Mouse (Mus musculus) forebrain, embryonic 12.5 days (tissue): ENCODE results near the gene Fzd4. TPM values are rescaled to one million over a fixed set of nuclear protein-coding genes. Genes with fewer than 3 reads are reported as not detected.

Source experiments
- ATAC-seq: fragments of 200-750 bp; cut with Nextera tagmentation; 2 replicates; pipeline ENCODE4 v1.8.0; 2017; ENCODE audit warnings: moderate TSS enrichment; ENCODE audit not compliant: low FRiP score
- H3K27ac ChIP-seq: fragments of 300-500 bp; sonication (generic); 2 replicates; pipeline ENCODE4 v1.5.1; 2016; ENCODE audit warnings: mild to moderate bottlenecking
- H3K27me3 ChIP-seq: fragments of 300-500 bp; sonication (generic); 2 replicates; pipeline ENCODE4 v1.6.1; 2016; ENCODE audit warnings: mild to moderate bottlenecking
- H3K36me3 ChIP-seq: fragments of 300-500 bp; sonication (generic); replicated peaks from 2 replicates; pipeline ENCODE4 v1.6.1; 2016; ENCODE audit warnings: mild to moderate bottlenecking
- H3K4me1 ChIP-seq: fragments of 300-500 bp; sonication (generic); 2 replicates; pipeline ENCODE4 v1.6.1; 2016
- H3K4me2 ChIP-seq: fragments of 300-500 bp; sonication (generic); 2 replicates; pipeline ENCODE4 v1.6.1; 2016; ENCODE audit warnings: mild to moderate bottlenecking, moderate library complexity
- H3K4me3 ChIP-seq: fragments of 300-500 bp; sonication (generic); replicated peaks from 2 replicates; pipeline ENCODE4 v1.5.1; 2016; ENCODE audit warnings: mild to moderate bottlenecking
- H3K9ac ChIP-seq: fragments of 300-500 bp; sonication (generic); 2 replicates; pipeline ENCODE4 v1.6.1; 2016; ENCODE audit warnings: mild to moderate bottlenecking
- H3K9me3 ChIP-seq: fragments of 300-500 bp; sonication (generic); 2 replicates; pipeline ENCODE4 v1.6.1; 2016
- WGBS: fragments of 180-500 bp; shearing (Covaris S2); methylation state at CpG from one replicate; pipeline ENCODE4 v1.1.7; 2016; 5-methylcytosine and 5-hydroxymethylcytosine counted together
- polyA plus RNA-seq: library from polyadenylated mRNA; unstranded; fragments of >200 nt; fragmentation: Nextera tagmentation; extraction: Ambion mirVana; gene quantifications from 2 replicates; pipeline ENCODE4 v1.2.1, GENCODE M21; 2016

The Fzd4 gene
- polyA plus RNA-seq, 1 experiment from 2014 or later = 3.3 TPM

DNA sequence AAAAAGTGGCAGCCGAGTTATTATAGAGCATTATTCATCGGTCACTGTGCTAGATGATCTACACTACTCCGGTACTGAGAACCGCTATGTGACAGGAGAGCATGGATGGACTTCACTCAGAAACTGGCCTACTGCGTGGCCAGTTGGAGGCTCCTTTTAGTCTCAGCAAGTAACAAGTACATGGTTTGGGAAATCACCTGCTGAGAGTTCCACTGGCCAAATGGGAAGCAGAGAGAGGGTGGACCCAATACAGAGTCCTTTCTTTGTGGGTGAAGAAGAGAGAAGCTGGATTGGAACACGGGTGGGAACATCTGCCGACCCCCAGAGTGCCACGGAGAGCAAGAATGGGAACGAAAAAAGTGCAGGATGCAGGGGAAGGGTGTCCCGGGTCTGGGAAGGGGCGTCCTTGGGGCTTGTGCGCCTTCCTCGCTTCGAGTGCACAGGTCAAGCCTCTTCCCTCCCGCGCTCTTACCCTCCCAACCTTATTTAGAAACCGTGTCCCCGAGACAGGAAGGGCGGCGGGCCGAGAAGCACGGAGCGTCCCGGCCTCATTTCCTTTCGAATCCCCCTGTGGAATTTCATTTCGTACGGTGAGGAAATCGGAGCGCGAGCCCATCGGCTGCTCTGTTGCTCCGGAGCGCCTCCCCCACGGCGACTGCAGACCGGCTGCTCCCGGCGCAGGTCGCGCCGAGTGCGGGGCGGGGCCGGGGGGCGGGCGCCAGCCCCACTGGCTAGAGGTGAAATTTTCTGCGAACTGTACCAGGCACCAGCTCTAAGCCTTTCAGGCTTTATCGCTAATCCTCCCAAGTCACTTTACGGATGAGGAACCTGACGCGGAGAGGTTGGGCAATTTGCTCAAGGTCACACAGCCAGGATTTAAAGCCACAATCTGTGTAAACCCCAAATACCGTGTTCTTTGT is 842 bp upstream of the Fzd4 start:
- Histone ChIP-seq H3K9ac (peak overlapping the region; percentile 76), H3K4me3 (peak overlapping the region; percentile 66), H3K4me1 (peaks cover 24% of the 10 kb centered on the region), H3K9me3 (no peaks in the 10 kb centered on the region), H3K4me2 (peak overlapping the region; percentile 99), H3K27me3 (peaks cover 46% of the 10 kb centered on the region), H3K36me3 (no peaks in the 10 kb centered on the region), H3K27ac (peak overlapping the region; percentile 75)
- peak; percentile 75 for ATAC-seq
- WGBS = 5% methylated on average over 51 of the region's 52 CpGs

DNA sequence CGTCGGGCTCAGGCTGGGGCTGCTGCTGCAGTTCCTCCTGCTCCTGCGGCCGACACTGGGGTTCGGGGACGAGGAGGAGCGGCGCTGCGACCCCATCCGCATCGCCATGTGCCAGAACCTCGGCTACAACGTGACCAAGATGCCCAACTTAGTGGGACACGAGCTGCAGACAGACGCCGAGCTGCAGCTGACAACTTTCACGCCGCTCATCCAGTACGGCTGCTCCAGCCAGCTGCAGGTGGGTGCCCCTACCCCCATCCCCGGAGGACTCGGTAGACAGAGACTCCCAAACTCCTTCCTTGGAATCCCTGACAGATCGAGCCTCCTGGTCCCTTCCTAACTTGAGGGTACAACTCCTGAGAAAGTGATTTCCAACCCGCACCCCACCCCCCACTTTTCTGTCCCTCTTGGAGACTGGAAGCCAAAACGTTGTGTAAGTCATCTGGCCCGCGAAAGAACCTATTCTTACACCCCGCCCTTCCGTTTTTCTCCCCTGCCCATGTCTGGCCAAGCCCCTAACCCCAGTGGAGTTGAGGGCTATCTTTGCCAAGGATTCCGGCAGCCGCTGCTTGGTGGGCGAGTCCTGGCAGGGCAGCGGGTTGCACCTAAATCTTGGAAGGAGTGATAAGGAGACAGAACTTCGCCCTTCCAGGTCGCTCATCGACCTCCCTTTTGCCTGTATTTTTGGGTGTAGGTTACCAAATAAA is 732 bp downstream of the Fzd4 start:
- WGBS = under 1% methylated on average over 35 of the region's 35 CpGs
- H3K27ac ChIP-seq = no peak overlapping the region
- peak; percentile 11; the same call in 1 of the 2 replicates for ATAC-seq

DNA sequence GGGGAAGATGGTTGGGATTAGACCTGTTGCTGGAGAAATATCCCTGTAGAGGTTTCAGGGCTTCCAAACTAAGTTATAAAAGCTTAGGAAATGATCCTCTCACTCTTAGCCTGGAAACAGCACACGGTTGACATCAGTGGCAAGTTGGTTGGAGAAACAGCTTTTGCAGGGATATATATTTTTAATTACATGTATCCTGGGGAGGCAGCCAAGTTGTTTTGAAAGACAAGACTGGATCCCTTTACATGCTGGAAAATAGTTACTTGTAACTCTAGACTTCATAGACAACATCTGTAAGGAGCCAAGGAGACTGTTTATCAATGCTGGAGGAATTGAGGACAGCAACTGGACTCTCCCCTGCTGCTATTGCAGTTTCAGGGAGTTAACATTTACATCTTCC is 1.9 kb downstream of the Fzd4 start:
- Histone ChIP-seq H3K27me3 (peaks cover 40% of the 10 kb centered on the region), H3K27ac (no peak overlapping the region), H3K4me1 (peaks cover 21% of the 10 kb centered on the region), H3K9me3 (no peaks in the 10 kb centered on the region), H3K4me2 (no peak overlapping the region), H3K36me3 (no peaks in the 10 kb centered on the region), H3K4me3 (no peak overlapping the region), H3K9ac (no peak overlapping the region)
- 50% methylated on average over 1 of the region's 1 CpGs for WGBS
- no peak for ATAC-seq

More for the DNA sequence above, 732 bp downstream of the Fzd4 start:
- peaks cover 40% of the 10 kb centered on the region for H3K27me3 ChIP-seq
- peak overlapping the region; percentile 99 for H3K4me2 ChIP-seq
- H3K36me3 ChIP-seq = no peaks in the 10 kb centered on the region
- H3K4me3 ChIP-seq = peak overlapping the region; percentile 66
- no peaks in the 10 kb centered on the region for H3K9me3 ChIP-seq
- H3K4me1 ChIP-seq = peaks cover 24% of the 10 kb centered on the region
- peak overlapping the region; percentile 76 for H3K9ac ChIP-seq

DNA sequence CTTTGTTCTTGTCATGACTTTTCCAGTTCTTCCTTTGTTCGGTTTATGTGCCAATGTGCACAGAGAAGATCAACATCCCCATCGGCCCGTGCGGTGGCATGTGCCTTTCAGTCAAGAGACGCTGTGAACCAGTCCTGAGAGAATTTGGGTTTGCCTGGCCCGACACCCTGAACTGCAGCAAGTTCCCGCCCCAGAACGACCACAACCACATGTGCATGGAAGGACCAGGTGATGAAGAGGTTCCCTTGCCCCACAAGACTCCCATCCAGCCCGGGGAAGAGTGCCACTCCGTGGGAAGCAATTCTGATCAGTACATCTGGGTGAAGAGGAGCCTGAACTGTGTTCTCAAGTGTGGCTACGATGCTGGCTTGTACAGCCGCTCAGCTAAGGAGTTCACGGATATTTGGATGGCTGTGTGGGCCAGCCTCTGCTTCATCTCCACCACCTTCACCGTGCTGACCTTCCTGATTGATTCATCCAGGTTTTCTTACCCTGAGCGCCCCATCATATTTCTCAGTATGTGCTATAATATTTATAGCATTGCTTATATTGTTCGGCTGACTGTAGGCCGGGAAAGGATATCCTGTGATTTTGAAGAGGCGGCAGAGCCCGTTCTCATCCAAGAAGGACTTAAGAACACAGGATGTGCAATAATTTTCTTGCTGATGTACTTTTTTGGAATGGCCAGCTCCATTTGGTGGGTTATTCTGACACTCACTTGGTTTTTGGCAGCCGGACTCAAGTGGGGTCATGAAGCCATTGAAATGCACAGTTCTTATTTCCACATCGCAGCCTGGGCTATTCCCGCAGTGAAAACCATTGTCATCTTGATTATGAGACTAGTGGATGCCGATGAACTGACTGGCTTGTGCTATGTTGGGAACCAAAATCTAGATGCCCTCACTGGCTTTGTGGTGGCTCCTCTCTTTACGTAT is 3.1 kb downstream of the Fzd4 start:
- Histone ChIP-seq H3K9ac (no peak overlapping the region), H3K4me2 (no peak overlapping the region), H3K36me3 (no peaks in the 10 kb centered on the region), H3K27me3 (peaks cover 32% of the 10 kb centered on the region), H3K9me3 (no peaks in the 10 kb centered on the region), H3K4me3 (no peak overlapping the region), H3K27ac (no peak overlapping the region), H3K4me1 (peaks cover 13% of the 10 kb centered on the region)
- no peak for ATAC-seq
- WGBS = 95% methylated on average over 24 of the region's 24 CpGs

DNA sequence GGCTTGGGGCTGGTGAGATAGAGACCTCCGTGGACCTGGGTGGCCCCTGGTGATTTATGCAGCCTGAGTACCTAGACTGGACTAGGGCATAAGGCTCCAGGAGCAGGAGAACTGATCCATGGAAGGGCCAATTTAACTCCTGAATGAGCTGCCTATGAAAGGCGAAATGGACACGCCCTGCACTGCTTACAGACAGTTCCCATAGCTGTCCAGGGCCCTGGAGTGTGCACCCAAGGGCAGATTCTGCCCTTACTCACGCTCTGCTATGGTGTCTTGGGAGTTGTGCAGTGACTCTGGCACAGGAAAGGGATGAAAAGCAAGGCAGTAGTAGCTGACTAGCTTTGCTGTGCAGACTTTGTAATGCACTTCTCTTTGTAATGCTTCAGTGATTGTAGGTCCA is 6.1 kb downstream of the Fzd4 start:
- H3K4me3 ChIP-seq = no peak overlapping the region
- no peaks in the 10 kb centered on the region for H3K36me3 ChIP-seq
- H3K4me1 ChIP-seq = peaks cover under 1% of the 10 kb centered on the region; the same call in 1 of the 2 replicates
- H3K27ac ChIP-seq = no peak overlapping the region
- no peak overlapping the region for H3K4me2 ChIP-seq
- no peaks in the 10 kb centered on the region for H3K9me3 ChIP-seq
- 79% methylated on average over 4 of the region's 4 CpGs for WGBS
- peaks cover 14% of the 10 kb centered on the region for H3K27me3 ChIP-seq
- ATAC-seq = no peak
- no peak overlapping the region for H3K9ac ChIP-seq

DNA sequence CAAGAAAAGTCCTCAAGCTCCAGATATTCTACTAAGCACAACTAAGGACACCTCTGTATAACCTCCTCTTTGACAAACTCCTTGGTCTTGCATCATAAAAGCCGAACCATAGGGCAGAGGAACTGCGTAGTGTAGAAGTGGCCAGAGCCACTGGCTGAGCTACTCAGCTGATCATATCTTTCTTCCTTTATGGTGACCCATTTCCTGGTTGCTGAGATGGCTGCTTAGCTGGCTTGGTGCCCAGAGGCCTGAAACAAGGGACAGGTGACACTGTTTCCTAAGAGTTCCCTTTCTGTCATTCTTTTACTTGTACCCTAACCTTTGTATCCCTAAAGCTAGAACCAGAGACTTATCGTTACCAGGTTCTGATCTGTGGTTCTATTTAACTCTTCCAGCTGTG is 7.2 kb downstream of the Fzd4 start:
- no peaks in the 10 kb centered on the region for H3K9me3 ChIP-seq
- no peaks in the 10 kb centered on the region for H3K4me1 ChIP-seq
- H3K36me3 ChIP-seq = no peaks in the 10 kb centered on the region
- 84% methylated on average over 3 of the region's 3 CpGs for WGBS
- H3K4me3 ChIP-seq = no peak overlapping the region
- no peak overlapping the region for H3K9ac ChIP-seq
- no peak for ATAC-seq
- no peak overlapping the region for H3K4me2 ChIP-seq
- no peak overlapping the region for H3K27ac ChIP-seq
- H3K27me3 ChIP-seq = peaks cover 9% of the 10 kb centered on the region; the same call in 1 of the 2 replicates

DNA sequence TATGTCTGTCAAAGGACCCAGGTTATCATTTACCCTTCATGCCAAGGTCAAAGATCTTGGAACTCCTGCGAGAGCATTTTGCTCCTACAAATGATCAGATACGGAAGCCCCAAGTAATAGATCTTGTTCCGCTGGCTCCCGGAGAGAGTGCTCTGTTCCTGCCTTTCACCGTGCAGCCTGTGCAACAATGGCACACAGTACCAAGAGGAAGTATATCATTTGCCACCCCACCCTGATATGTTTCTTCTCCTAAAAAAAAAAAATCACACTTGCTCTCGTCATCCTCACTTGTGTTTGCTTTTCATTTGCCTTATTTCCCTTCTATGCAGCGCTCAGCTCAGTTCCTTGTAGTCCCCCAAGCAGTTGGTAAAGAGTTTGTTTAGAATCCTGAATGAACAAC is 7.9 kb downstream of the Fzd4 start:
- H3K27me3 ChIP-seq = peaks cover 4% of the 10 kb centered on the region; the same call in 1 of the 2 replicates
- no peak overlapping the region for H3K4me2 ChIP-seq
- ATAC-seq = no peak
- H3K4me1 ChIP-seq = no peaks in the 10 kb centered on the region
- WGBS = 91% methylated on average over 7 of the region's 7 CpGs
- H3K36me3 ChIP-seq = no peaks in the 10 kb centered on the region
- H3K27ac ChIP-seq = no peak overlapping the region
- H3K9ac ChIP-seq = no peak overlapping the region
- no peak overlapping the region for H3K4me3 ChIP-seq
- H3K9me3 ChIP-seq = no peaks in the 10 kb centered on the region

DNA sequence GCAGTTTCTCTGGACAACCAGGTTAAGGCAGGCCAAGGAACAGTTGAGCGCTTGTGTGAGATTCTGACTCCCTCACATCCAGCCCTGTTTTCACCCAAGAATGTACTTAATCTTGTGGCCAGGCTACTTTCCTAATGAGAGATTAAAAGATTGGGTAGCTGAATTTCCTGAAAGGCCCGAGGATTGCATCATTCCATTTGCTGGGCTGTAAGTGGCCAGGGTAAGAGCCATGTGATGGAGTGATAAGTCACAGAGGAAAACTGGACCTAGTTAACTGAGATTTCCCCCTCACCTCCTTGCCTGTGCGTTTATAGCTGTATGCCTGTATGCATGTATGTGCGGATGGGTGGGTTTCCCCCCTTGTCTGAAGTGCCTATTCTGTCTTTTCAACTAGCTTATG is 11.9 kb downstream of the Fzd4 start:
- no peak for ATAC-seq
- H3K4me2 ChIP-seq = no peak overlapping the region
- H3K9ac ChIP-seq = no peak overlapping the region
- no peak overlapping the region for H3K27ac ChIP-seq
- H3K4me1 ChIP-seq = no peaks in the 10 kb centered on the region
- 73% methylated on average over 4 of the region's 4 CpGs for WGBS
- no peaks in the 10 kb centered on the region for H3K9me3 ChIP-seq
- no peak overlapping the region for H3K4me3 ChIP-seq
- no peaks in the 10 kb centered on the region; the same call in 1 of the 2 replicates for H3K27me3 ChIP-seq
- no peaks in the 10 kb centered on the region for H3K36me3 ChIP-seq

DNA sequence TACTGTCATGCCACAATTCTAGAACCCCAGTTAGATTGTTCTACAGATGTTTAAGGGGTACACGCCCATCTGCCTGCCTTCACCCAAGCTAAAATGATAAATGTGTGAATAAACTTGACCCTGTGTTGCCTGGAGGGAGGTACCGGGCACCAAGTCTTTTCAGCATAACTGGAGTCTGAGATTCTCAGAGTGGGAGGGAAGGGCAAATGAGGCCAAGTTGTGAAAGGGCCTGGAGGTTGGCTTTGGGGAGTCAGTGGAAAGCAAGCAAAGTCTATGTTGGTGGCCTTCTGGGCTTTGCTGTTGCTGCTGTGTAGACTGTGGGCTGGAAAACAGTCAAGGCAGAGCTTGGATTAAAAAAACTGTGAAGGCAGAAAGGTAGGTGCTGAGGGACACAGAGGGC is 13.6 kb downstream of the Fzd4 start:
- H3K27ac ChIP-seq = no peak overlapping the region
- H3K4me1 ChIP-seq = no peaks in the 10 kb centered on the region
- H3K27me3 ChIP-seq = no peaks in the 10 kb centered on the region; the same call in 1 of the 2 replicates
- WGBS = 91% methylated on average over 2 of the region's 2 CpGs
- no peak overlapping the region for H3K9ac ChIP-seq
- no peak overlapping the region for H3K4me3 ChIP-seq
- no peak for ATAC-seq
- no peak overlapping the region for H3K4me2 ChIP-seq
- H3K36me3 ChIP-seq = no peaks in the 10 kb centered on the region
- H3K9me3 ChIP-seq = no peaks in the 10 kb centered on the region

DNA sequence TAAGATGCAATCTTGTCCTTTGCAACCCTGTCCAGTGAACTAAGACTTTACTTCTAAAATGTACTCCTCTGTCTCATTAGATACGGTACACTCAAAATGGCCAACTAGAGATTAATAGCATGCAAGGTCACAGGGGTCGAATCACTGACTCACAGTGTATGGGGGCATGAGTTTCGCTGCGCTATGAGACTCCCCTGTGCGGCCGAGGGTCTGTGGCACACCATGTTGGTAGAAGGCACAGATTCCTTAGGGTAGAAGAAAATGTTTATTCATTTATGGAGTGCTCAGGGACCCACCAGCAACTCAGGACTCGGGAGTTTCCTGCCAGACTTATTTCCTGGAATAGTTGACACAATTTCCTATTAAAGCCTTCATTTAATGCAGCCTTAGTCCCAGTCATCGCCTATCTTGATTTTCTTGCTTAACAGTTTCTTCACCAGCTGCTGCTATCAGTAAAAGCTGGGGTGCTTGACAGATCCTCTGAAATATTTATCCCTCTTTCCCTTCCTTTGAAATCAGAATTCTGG is 14.0 kb downstream of the Fzd4 start:
- no peak overlapping the region for H3K4me3 ChIP-seq
- no peaks in the 10 kb centered on the region for H3K9me3 ChIP-seq
- H3K4me2 ChIP-seq = no peak overlapping the region
- H3K27ac ChIP-seq = no peak overlapping the region
- H3K4me1 ChIP-seq = no peaks in the 10 kb centered on the region
- H3K36me3 ChIP-seq = no peaks in the 10 kb centered on the region
- no peak for ATAC-seq
- 85% methylated on average over 8 of the region's 8 CpGs for WGBS
- H3K27me3 ChIP-seq = no peaks in the 10 kb centered on the region; the same call in 1 of the 2 replicates
- no peak overlapping the region for H3K9ac ChIP-seq

DNA sequence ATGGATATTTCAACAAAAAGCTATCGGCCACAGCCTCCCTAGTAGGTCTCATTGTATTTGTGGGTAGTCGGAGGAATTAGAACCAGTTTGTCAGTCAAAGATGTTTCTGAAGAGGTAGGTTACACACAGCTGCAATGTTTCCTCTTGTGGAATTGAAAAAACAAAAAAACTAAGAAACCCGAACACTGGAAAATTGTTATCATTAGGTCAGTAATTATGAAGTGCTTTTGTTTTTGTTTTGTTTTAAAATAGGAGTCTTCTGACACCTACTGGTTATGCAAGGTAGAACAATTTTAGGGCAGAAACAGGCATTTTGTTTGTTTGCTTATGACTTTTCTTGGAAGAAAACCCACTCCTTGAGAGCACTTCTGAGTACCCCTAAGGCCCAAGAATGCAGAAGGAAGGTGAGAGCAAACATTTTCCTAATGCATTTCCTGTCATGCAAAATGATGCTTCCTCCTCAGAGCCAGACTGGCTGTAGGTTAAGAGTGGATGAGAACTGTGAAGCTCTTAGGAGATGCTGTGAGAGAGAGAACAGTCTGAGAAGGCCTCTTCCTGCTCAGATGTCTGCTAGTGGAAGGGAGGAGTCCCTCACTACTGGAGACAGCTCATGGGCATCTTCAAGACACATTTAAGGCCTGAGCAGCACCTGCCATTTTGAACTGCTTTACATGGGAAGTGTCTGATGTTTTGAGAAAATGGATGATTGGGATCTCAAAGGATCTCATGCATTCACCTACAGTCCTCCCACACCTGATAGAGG is 14.9 kb downstream of the Fzd4 start:
- Histone ChIP-seq H3K27ac (no peak overlapping the region), H3K9ac (no peak overlapping the region), H3K36me3 (no peaks in the 10 kb centered on the region), H3K4me2 (no peak overlapping the region), H3K4me3 (no peak overlapping the region), H3K9me3 (no peaks in the 10 kb centered on the region), H3K27me3 (no peaks in the 10 kb centered on the region; the same call in 1 of the 2 replicates), H3K4me1 (no peaks in the 10 kb centered on the region)
- WGBS = 70% methylated on average over 3 of the region's 3 CpGs
- peak; percentile 33; the same call in 1 of the 2 replicates for ATAC-seq
